Comparison of ENCODE assay signal across 8 mouse cellular contexts in the genomic region with DNA sequence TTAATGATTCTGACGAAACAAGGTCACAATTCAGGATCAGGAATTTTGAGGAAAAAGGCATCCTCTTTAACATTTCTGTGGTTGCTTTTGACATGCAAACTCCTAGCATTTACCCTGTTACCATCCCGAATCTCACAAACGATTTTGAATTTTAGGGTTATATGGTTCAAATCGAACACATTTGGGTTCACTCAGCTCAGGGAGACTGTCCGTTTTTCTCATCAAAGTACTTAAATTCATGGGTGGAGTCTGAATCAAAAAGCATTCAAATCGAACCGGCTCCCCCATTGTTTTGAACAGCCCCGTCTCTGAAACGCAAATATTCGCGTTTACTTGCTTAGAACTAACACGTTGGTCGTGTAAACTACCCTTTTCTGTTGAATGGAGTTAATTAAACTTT. TPM values are rescaled to one million over a fixed set of nuclear protein-coding genes. Genes with fewer than 3 reads are reported as not detected.
DNase-seq lines count a peak whose midpoint lies in the region; ATAC-seq and TF ChIP-seq lines count a peak whose summit lies in the region.

No protein-coding gene starts in this region.

- H3K4me2 ChIP-seq in forebrain, embryonic 13.5 days = peak overlapping the region; percentile 56
- peak overlapping the region; percentile 45 for H3K4me2 ChIP-seq in limb, embryonic 12.5 days

- peaks cover 11% of the 10 kb centered on the region for H3K4me1 ChIP-seq in liver, adult 2 months (ENCODE audit: control insufficient read depth, insufficient read depth, low read length)
- peaks cover 6% of the 10 kb centered on the region for H3K4me1 ChIP-seq in forebrain, embryonic 13.5 days
- 0 out of 2 replicates have a peak, but pooled peaks cover 5% of the 10 kb centered on the region for H3K4me1 ChIP-seq in limb, embryonic 12.5 days (replicated peaks)
- H3K4me1 ChIP-seq in small intestine, adult 2 months (ENCODE audit: control insufficient read depth, insufficient read depth, insufficient read length, low read length) = 0 out of 2 replicates have a peak, but pooled peaks cover 2% of the 10 kb centered on the region

- H3K4me3 ChIP-seq in liver, adult 2 months (ENCODE audit: insufficient read depth, low read depth, low read length) = peak overlapping the region; percentile 38; the same call in 1 of the 2 replicates
- peak overlapping the region; percentile 70 for H3K4me3 ChIP-seq in forebrain, embryonic 13.5 days
- H3K4me3 ChIP-seq in limb, embryonic 12.5 days (replicated peaks) = peak overlapping the region; percentile 64
- H3K4me3 ChIP-seq in small intestine, adult 2 months (ENCODE audit: low read depth, low read length) = peak overlapping the region; percentile 21; the same call in 1 of the 2 replicates

- no peak for TF ChIP-seq CTCF in liver, adult 2 months (IDR thresholded peaks at IDR 0.05; ENCODE audit: low read depth, low read length)
- TF ChIP-seq CTCF in small intestine, adult 2 months (IDR thresholded peaks at IDR 0.05; ENCODE audit: extremely low read depth, insufficient read length, insufficient replicate concordance, low read depth, low read length) = no peak

- no peaks in the 10 kb centered on the region for H3K9me3 ChIP-seq in forebrain, embryonic 13.5 days (replicated peaks)
- no peaks in the 10 kb centered on the region for H3K9me3 ChIP-seq in limb, embryonic 12.5 days

- H3K9ac ChIP-seq in liver, adult 2 months (ENCODE audit: low read depth, low read length) = peak overlapping the region; percentile 55; the same call in 1 of the 2 replicates
- H3K9ac ChIP-seq in forebrain, embryonic 13.5 days = peak overlapping the region; percentile 48; the same call in 1 of the 2 replicates
- peak overlapping the region; percentile 31; the same call in 1 of the 2 replicates for H3K9ac ChIP-seq in limb, embryonic 12.5 days (replicated peaks)

- ATAC-seq in forebrain, embryonic 13.5 days = 0 out of 2 replicates have a peak, but pooled peaks have one; percentile 11
- ATAC-seq in limb, embryonic 12.5 days (ENCODE audit: insufficient number of reproducible peaks, insufficient read depth, low FRiP score, low TSS enrichment, low read depth) = no peak

- H3K79me2 ChIP-seq in liver, adult 2 months (ENCODE audit: control insufficient read depth, insufficient read depth, low read length) = peaks cover 10% of the 10 kb centered on the region; the same call in 1 of the 2 replicates

- no peak for TF ChIP-seq POLR2A in liver, adult 2 months (IDR thresholded peaks at IDR 0.05; ENCODE audit: extremely low read depth, insufficient read depth, low read length)
- TF ChIP-seq POLR2A in small intestine, adult 2 months (IDR thresholded peaks at IDR 0.05; ENCODE audit: low read depth, low read length) = no peak

- DNase-seq in liver, adult 2 months (ENCODE audit: extremely low read depth, low read depth, low spot score) = no peak
- DNase-seq in liver = no peak
- DNase-seq in ZHBTc4 (ENCODE audit: low read depth, low spot score) = peak; percentile 66
- DNase-seq in adrenal gland, postnatal 36 days = no peak
- DNase-seq in ovary, postnatal 10 days (ENCODE audit: low spot score) = no peak

- peaks cover 6% of the 10 kb centered on the region; the same call in 1 of the 2 replicates for H3K36me3 ChIP-seq in liver, adult 2 months (ENCODE audit: control insufficient read depth, insufficient read depth, low read length)
- H3K36me3 ChIP-seq in forebrain, embryonic 13.5 days (ENCODE audit: poor library complexity, severe bottlenecking) = no peaks in the 10 kb centered on the region
- H3K36me3 ChIP-seq in limb, embryonic 12.5 days = peaks cover 6% of the 10 kb centered on the region; the same call in 1 of the 2 replicates
- H3K36me3 ChIP-seq in small intestine, adult 2 months (ENCODE audit: control insufficient read depth, insufficient read depth, low read length) = peaks cover 9% of the 10 kb centered on the region

- peak overlapping the region; percentile 54; the same call in 1 of the 2 replicates for H3K27ac ChIP-seq in liver, adult 2 months (replicated peaks; ENCODE audit: insufficient read depth, low read depth, low read length)
- no peak overlapping the region for H3K27ac ChIP-seq in forebrain, embryonic 13.5 days
- H3K27ac ChIP-seq in limb, embryonic 12.5 days = peak overlapping the region; percentile 23; the same call in 1 of the 2 replicates
- H3K27ac ChIP-seq in small intestine, adult 2 months (ENCODE audit: insufficient read depth, low read depth, low read length) = peak overlapping the region; percentile 96

- H3K27me3 ChIP-seq in liver, adult 2 months (ENCODE audit: control insufficient read depth, insufficient read depth, low read length) = no peaks in the 10 kb centered on the region
- H3K27me3 ChIP-seq in forebrain, embryonic 13.5 days = peaks cover 5% of the 10 kb centered on the region; the same call in 1 of the 2 replicates
- peaks cover 40% of the 10 kb centered on the region for H3K27me3 ChIP-seq in limb, embryonic 12.5 days
- H3K27me3 ChIP-seq in small intestine, adult 2 months (ENCODE audit: control insufficient read depth, insufficient read depth, low read length) = no peaks in the 10 kb centered on the region

- WGBS in liver, adult 2 months = 1% methylated on average over 13 of the region's 13 CpGs
- WGBS in forebrain, embryonic 13.5 days = 17% methylated on average over 13 of the region's 13 CpGs
- 10% methylated on average over 13 of the region's 13 CpGs for WGBS in limb, embryonic 12.5 days
- WGBS in small intestine, adult 2 months = 13% methylated on average over 13 of the region's 13 CpGs

RNA-seq across cellular contexts. Expression of a gene that starts 0.6 kb away (rescaled TPM):
- 61.4 and 69.3 TPM in 2 replicates for total RNA-seq in liver, adult 2 months (2014; rRNA removed)
- polyA plus RNA-seq in liver, adult 2 months (2012; rRNA removed) = 18.9 and 28.3 TPM in 2 replicates
- 182 and 193 TPM in 2 replicates for polyA plus RNA-seq in forebrain, embryonic 13.5 days (2015; fragmentation: Nextera tagmentation; extraction: Ambion mirVana)
- 158 and 173 TPM in 2 replicates for polyA plus RNA-seq in limb, embryonic 12.5 days (2016; fragmentation: Nextera tagmentation; extraction: Ambion mirVana)
- 11.1 and 19.8 TPM in 2 replicates for polyA plus RNA-seq in small intestine, adult 2 months (2012; rRNA removed)
- total RNA-seq in adrenal gland, postnatal 36 days (2021) = 100 to 1,000 TPM; 144 to 177 TPM
